ENCODE assay signal across 13 mouse cellular contexts in the genomic region with DNA sequence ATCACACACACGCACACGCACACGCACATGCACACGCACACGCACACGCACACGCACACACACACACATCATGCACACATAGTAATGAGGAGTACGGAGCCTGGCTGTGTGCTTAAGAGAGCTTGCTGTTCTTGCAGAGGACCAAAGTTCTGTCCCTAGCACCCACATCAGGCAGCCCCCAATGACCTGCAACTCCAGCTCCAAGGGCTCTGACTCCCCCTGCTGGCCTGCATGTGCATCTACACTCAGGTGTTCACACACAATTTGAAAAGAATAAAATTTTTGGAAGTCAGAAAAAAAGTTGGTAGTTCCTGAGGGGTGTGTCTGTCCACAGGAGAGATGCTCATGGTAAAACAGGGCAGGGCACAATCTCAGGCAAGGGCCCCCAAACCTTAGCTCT.
A peak's percentile ranks its signal among the peaks of the same experiment; 100 is the strongest.
DNase-seq lines count a peak whose midpoint lies in the region; TF ChIP-seq lines count a peak whose summit lies in the region.
"Had no signal": no experiment of that assay in that cellular context is flagged by ENCODE, and none has a peak within 500 bp of the region (broad histone marks: within the 10 kb centered on the region; RNA-seq: fewer than 3 reads in every experiment).

No protein-coding gene starts in this region.

- no peak overlapping the region for H3K4me3 ChIP-seq in heart, adult 2 months
- H3K4me3 ChIP-seq in heart, embryonic 10.5 days = no peak overlapping the region
- no peak overlapping the region for H3K4me3 ChIP-seq in lung, adult 2 months (replicated peaks; ENCODE audit: extremely low read depth, low read depth, low read length)
- no peak overlapping the region for H3K4me3 ChIP-seq in ES-Bruce4 (ENCODE audit: low read depth, low read length)
- no peak overlapping the region for H3K4me3 ChIP-seq in bone marrow, adult 2 months (replicated peaks; ENCODE audit: control insufficient read depth, low read depth, low read length)
- H3K4me3 ChIP-seq: heart, embryonic 12.5 days; limb, embryonic 12.5 days had no signal

- 97% methylated on average over 8 of the region's 8 CpGs for WGBS in heart, adult 2 months
- 96% methylated on average over 8 of the region's 8 CpGs for WGBS in heart, embryonic 10.5 days
- WGBS in lung, adult 2 months = over 99% methylated on average over 8 of the region's 8 CpGs
- whole genome bisulfite sequencing in bone marrow, adult 2 months = 98% methylated on average over 8 of the region's 8 CpGs

- H3K9me3 ChIP-seq in heart, embryonic 10.5 days = no peaks in the 10 kb centered on the region
- no peaks in the 10 kb centered on the region for H3K9me3 ChIP-seq in ES-Bruce4 (replicated peaks; ENCODE audit: control insufficient read depth, insufficient read depth, low read length, poor library complexity, severe bottlenecking)

- peak; percentile 50 for TF ChIP-seq CTCF in heart, adult 2 months (IDR thresholded peaks at IDR 0.05)
- 0 out of 2 replicates have a peak, but pooled peaks have one; percentile 21 for TF ChIP-seq CTCF in lung, adult 2 months (IDR thresholded peaks at IDR 0.05; ENCODE audit: insufficient read depth, low read length)
- TF ChIP-seq CTCF in ES-Bruce4 (IDR thresholded peaks at IDR 0.05; ENCODE audit: low read depth, low read length) = peak; percentile 55
- TF ChIP-seq CTCF in bone marrow, adult 2 months (IDR thresholded peaks at IDR 0.05; ENCODE audit: control insufficient read depth, insufficient read depth, low read length) = peak; percentile 26; the same call in 1 of the 2 replicates

- TF ChIP-seq POLR2A in heart, adult 2 months (IDR thresholded peaks at IDR 0.05; ENCODE audit: insufficient read depth, low read depth, low read length) = no peak
- no peak for TF ChIP-seq POLR2A in lung, adult 2 months (IDR thresholded peaks at IDR 0.05; ENCODE audit: borderline replicate concordance, extremely low read depth, low read depth, low read length)
- TF ChIP-seq POLR2A in ES-Bruce4 (IDR thresholded peaks at IDR 0.05; ENCODE audit: insufficient read depth, low read length) = no peak
- no peak for TF ChIP-seq POLR2A in bone marrow, adult 2 months (IDR thresholded peaks at IDR 0.05; ENCODE audit: borderline replicate concordance, control insufficient read depth, low read depth, low read length)

- intact Hi-C loops in heart, adult 2 months (cut with DNase I) = no loop called here

- no peaks in the 10 kb centered on the region for H3K79me2 ChIP-seq in heart, adult 2 months (replicated peaks; ENCODE audit: control insufficient read depth, insufficient read depth, low read length)

- no peak overlapping the region for H3K9ac ChIP-seq in heart, adult 2 months (ENCODE audit: low read depth, low read length)
- no peak overlapping the region for H3K9ac ChIP-seq in ES-Bruce4 (ENCODE audit: low read depth, poor library complexity, severe bottlenecking)
- H3K9ac ChIP-seq: heart, embryonic 12.5 days; limb, embryonic 12.5 days had no signal

- H3K4me1 ChIP-seq in heart, adult 2 months (ENCODE audit: control insufficient read depth, insufficient read depth, low read length) = no peaks in the 10 kb centered on the region; the same call in 1 of the 2 replicates
- no peaks in the 10 kb centered on the region for H3K4me1 ChIP-seq in heart, embryonic 10.5 days
- H3K4me1 ChIP-seq in lung, adult 2 months (ENCODE audit: control insufficient read depth, insufficient read depth, low read length) = no peaks in the 10 kb centered on the region
- H3K4me1 ChIP-seq in ES-Bruce4 (ENCODE audit: control insufficient read depth, insufficient read depth, low read length) = peaks cover 1% of the 10 kb centered on the region
- no peaks in the 10 kb centered on the region for H3K4me1 ChIP-seq in bone marrow, adult 2 months (ENCODE audit: control insufficient read depth, insufficient read depth, low read length)
- H3K4me1 ChIP-seq: heart, embryonic 12.5 days had no signal

- H3K27me3 ChIP-seq in heart, adult 2 months (ENCODE audit: control insufficient read depth, insufficient read depth, low read length) = no peaks in the 10 kb centered on the region
- H3K27me3 ChIP-seq in heart, embryonic 10.5 days (ENCODE audit: insufficient read depth, poor library complexity, severe bottlenecking) = peaks cover 9% of the 10 kb centered on the region; the same call in 1 of the 2 replicates
- H3K27me3 ChIP-seq in ES-Bruce4 (ENCODE audit: control insufficient read depth, insufficient read depth, low read length, poor library complexity, severe bottlenecking) = no peaks in the 10 kb centered on the region
- H3K27me3 ChIP-seq: heart, embryonic 12.5 days; limb, embryonic 12.5 days had no signal

- no peak for TF ChIP-seq EP300 in heart, adult 2 months (IDR thresholded peaks at IDR 0.05; ENCODE audit: insufficient read depth, low read depth, low read length)
- TF ChIP-seq EP300 in ES-Bruce4 (IDR thresholded peaks at IDR 0.05; ENCODE audit: insufficient read depth, low read depth, low read length) = no peak

- DNase-seq in heart, adult 2 months = no peak
- DNase-seq in heart, embryonic 10.5 days (ENCODE audit: low spot score) = no peak
- no peak for DNase-seq in lung, adult 2 months
- DNase-seq in lung, postnatal 4 days = no peak
- no peak for DNase-seq in cerebellum, adult 9-11 months
- DNase-seq: cerebellum, adult 11 months; heart, postnatal 36 days; lung, postnatal 10 days; spleen, adult 18-20 months had no signal

- H3K36me3 ChIP-seq in heart, adult 2 months (ENCODE audit: control insufficient read depth, insufficient read depth, low read length) = no peaks in the 10 kb centered on the region
- 0 out of 2 replicates have a peak, but pooled peaks cover 9% of the 10 kb centered on the region for H3K36me3 ChIP-seq in heart, embryonic 10.5 days
- H3K36me3 ChIP-seq in ES-Bruce4 (ENCODE audit: control insufficient read depth, insufficient read depth, low read length, poor library complexity, severe bottlenecking) = no peaks in the 10 kb centered on the region
- H3K36me3 ChIP-seq: limb, embryonic 12.5 days had no signal

- no peak overlapping the region for H3K27ac ChIP-seq in heart, adult 2 months
- H3K27ac ChIP-seq in heart, embryonic 10.5 days = no peak overlapping the region
- no peak overlapping the region for H3K27ac ChIP-seq in ES-Bruce4 (ENCODE audit: insufficient read depth, low read length)
- H3K27ac ChIP-seq in bone marrow, adult 2 months (ENCODE audit: control insufficient read depth, insufficient read depth, low read depth, low read length, poor library complexity) = no peak overlapping the region
- H3K27ac ChIP-seq: limb, embryonic 12.5 days had no signal
